Mouse (Mus musculus): ENCODE data around the gene Ikzf1. TPM values are rescaled to one million over a fixed set of nuclear protein-coding genes. Genes with fewer than 3 reads are reported as not detected.

Gene Ikzf1
- total RNA-seq, 2 experiments from 2014 or later, result 9.3 to 9.9 TPM

DNA sequence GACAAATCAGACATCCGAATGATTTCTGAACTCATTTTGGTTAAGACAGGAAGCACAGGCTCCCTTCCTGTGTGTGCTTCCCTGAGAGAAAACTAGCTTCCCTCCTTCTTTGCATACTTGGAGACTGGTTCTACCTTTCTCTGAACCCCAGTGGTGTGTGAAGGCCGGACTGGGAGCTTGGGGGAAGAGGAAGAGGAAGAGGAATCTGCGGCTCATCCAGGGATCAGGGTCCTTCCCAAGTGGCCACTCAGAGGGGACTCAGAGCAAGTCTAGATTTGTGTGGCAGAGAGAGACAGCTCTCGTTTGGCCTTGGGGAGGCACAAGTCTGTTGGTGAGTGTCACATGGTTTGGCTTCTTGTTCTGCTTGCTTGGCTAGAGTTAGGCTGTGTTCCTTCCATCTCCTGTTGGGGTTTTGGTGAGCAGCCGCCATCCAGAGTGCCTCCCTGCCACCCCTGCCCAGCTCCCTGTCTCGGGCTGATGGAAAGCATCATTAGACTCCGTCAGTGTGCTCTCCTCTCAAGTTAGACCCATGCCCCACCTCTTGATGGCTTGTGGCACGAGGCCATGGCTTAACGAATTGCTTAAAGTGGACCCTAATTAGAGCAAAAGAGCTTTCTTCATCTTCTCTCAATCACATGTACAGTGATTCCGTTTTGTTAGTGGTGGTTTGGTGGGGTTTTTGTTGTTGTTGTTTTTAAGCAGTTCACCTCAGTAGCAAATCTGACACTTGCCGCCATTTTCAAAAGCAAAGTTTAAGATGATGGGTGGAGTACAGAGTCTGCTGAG is 5.4 kb downstream of the Ikzf1 start:
- DNase-seq, result no peak

DNA sequence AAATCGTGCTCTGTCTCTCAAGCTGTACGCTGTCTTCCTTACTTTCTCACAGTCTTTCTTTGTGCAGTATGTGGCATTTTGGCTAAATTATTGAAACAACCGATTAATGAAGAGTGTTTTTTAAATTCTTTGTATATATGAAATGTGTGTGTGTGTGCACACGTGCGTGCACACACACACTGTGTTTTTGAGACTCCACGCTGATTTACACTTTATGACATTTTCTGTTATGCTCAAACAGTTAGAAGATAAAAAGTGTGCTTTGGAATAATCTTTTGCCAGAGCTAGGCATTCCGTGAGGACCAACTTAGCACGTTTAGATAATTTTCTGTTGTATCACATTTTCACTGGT is 6.0 kb downstream of the Ikzf1 start:
- DNase-seq, result no peak

DNA sequence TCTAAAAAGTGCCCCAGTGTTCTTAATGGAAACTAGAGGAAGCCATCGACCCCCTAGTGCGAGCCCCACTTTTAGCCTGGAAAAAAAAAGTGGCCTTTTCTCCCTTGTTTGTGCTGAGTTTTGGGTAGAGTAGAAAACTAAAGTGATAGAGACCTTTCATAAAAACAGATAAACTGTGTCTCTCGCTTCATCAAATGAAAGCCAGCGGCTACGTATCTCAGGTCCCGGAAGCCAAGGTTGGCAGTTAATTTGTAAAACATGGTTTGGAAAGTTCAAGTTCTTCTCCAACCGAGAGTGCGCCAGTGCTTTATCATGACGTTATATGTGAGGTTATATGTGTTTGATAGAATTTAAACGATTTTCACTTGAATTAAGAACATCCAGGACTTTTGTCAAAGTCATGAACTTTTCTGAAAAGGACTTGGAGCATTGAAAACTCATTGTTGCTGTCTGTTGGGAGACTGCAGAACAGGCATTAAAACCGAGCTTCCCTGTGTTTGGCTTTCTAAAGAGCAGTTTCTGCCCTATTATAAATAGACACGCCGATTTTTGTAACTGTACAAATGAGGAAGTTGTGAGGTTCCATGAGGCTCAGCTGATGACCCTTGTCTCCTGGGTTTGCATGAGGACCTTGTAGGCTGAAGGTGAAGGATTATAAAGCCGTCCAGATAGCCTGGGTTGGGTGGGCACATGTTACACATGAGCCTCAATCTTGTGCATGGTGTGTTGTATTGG is 6.7 kb downstream of the Ikzf1 start:
- DNase-seq, result no peak

DNA sequence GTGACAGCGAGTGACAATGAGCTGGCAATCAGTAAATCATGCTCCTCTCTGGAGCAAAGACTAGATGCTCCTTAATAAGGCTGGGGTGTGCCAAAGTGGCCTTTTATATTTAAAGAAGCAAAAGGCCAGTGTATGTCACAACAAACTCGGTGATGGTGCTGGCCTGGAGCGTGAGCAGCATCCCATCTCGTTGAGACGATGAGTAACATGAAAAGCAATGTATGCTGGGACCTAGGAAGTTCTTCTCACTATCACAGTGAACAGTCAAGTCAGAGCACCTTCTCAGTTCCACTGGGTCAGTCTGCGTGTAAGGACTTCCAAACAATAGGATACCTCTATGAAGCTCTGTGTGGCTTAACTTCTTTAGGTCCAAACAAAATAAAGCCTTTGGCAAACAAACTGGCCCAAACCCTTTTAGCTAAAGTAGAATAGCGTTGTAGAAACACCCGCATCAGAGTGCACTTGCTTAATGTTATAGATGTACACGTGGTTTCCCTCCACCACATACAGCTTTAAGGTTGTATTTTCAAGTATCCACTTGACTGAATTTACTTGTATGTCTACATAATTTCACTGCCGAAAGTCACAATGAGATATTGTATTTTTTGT is 7.9 kb downstream of the Ikzf1 start:
- DNase-seq, result no peak

DNA sequence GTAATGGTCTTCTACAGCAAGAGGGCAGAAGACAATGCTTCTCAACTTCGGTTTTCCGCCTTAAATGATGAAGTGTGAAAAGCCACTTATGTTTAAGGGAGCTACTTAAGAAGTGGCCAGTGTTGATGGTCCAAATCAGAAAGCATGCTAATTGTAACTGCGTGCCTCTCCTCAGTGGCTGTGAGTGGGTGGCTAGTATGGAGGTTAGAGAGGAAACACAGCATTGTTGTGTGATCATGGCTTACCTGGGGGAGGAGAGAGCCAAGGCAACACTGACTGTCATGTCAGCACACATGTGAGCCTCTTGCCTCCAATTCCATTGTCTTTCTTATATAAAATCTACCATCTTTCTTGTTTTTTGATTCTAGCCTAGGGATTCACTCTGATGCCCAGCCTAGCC is 8.6 kb downstream of the Ikzf1 start:
- no peak for DNase-seq

DNA sequence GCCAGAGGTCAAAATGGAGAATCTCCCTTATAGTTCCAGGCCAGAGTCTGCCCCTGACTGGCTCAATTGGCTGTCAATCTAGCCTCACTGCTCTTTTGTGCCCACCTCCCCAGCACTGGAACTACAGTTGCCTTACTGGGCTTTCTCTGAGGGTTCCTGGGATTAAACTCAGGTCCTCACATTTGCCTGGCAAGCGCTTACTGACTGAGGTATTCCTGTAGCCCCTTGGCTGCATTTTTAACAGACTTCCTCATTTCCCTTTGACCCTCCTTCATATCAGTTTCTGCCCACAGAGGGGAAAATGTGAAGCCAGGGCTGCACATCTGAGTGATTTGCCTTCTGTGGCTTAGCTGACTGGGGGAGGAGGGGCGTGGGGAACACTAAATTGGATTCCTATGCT is 9.3 kb downstream of the Ikzf1 start:
- DNase-seq, result no peak

DNA sequence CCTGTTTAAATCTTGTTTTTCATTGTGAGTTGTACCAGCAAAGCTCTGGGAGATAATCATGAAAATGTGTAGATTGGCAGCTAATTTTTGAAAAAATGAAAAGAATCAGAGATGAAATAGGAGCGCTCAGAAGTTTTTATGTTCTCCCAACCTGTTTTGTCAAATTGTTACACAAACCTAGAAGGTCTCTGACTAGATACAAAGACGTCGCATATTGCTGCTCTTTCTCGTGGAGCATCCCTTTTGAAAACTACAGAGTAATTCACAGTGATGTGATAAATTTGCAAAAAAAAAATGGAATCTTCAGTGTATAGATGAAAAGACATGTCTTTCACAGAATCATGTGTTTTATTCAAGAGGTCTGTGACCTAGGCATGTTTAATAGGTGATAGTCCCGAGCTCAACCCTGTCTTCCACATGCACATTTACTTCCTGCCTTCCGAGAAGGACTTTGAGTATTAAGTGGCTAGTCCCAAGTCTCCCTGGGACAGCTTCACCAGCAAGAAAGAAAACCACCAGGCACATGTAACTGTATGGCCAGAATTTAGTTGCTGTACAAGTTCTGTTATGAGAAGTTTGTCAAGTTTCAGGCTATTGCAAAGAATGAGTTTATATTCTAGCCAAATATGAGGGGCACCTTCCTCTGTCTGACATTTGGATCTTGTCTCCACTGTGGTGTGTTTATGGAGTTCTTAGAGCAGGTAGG is 9.8 kb downstream of the Ikzf1 start:
- DNase-seq, result no peak

DNA sequence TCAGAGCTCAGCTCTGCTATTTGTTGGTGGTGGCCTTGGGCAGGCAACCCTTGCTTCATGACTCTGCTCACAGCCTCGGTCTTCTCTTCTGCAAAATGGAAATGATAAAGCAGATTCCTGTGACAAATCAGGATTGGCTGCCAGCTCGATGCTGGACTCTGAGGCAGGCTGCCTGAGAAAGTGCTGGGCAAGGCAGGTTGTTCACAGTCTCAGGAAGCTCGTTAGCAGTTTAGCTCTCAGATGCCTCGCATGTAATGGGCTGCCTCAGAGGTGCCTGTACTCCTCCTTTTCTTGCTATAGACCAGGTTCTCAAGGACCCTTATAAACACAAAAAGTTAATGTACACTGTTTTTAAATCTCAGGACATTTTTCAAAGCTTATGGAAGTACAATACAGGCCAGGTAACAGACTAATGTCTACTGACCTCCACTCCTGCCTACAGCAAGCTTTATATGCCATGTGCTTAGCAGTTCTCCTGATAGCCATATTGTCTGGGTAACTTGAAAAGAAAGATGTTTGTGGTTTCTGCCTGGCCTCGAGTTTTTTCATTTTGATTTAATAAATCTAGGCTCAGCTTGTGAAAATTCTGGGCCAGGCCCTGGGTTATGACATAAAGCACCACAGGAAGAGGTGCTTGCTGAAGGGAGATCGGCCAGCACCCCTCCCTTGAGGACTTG is 10.5 kb downstream of the Ikzf1 start:
- no peak for DNase-seq

DNA sequence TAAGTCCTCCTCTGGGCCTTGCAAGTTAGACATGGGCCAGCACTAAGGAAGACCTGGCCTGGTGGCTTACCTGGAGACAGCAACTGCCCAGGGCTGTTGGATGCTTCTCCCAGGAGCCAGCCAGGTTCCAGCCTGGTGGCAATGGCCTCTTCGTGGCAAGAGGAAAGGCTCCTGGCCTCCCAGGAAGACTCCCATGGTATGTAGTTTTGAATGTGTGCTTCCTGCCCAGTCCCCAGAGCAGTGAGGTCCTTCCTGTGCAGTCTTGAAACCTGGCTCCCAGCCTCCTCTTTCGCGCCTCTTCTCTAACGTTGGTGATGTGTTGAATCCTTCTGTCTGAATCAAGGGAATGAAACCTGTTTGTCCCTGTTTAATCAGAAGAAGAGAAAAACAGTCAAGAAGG is 11.1 kb downstream of the Ikzf1 start:
- DNase-seq, result no peak

DNA sequence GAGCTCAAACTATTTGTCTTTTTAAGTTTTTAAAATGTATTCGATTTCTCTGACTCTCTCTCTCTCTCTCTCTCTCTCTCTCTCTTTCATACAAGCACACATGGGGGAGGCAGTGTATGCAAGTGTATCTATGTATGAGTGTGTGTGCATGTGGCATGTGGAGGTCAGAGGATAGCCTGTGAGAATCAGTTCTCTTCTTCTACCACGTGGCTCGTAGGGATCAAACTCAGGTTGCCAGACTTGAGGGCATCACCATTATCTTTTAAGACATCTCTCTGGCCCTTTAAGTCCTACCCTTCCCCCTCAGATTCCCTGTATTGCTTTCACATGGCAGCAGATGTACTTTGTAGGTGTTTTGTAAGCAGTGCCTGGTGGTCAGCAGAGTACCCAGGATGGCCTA is 12.0 kb downstream of the Ikzf1 start:
- no peak for DNase-seq

DNA sequence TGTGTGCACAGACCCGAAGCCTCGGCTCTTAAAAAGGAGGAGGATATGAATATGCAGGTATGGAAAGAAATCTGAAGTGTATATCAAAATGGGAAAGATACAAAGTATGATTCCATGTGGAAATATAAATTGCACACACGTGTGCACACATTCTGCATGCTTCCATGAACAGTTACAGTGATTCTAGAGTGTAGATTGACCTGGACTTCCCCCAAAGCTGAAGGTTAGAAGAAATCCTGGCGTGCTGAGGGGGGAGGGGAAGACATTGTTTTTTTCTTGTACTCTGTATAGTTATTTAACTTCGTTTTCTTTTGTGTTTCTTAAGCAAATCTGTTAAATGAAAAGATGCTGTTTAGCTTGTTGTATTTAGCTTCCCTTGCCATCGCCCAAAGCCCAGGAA is 16.6 kb downstream of the Ikzf1 start:
- DNase-seq, result no peak

DNA sequence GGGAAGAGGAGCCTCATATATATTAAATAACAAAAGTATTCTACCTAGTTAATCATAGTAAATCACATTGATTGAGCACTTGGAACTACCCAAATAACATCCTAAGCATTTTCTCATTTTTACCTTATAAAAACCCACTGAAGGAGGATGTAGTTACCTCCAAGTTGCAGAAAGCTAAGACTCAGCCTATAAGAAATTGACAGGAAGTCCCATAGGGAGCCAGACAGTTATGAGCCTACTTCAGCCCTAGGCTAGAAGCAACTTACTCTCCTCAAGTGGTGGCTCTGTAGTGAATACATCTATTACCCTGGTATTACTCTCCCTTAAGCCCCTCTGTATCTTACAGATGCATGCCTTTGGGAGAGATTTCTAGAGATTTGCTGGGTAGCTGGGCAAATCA is 19.0 kb downstream of the Ikzf1 start:
- no peak for DNase-seq

DNA sequence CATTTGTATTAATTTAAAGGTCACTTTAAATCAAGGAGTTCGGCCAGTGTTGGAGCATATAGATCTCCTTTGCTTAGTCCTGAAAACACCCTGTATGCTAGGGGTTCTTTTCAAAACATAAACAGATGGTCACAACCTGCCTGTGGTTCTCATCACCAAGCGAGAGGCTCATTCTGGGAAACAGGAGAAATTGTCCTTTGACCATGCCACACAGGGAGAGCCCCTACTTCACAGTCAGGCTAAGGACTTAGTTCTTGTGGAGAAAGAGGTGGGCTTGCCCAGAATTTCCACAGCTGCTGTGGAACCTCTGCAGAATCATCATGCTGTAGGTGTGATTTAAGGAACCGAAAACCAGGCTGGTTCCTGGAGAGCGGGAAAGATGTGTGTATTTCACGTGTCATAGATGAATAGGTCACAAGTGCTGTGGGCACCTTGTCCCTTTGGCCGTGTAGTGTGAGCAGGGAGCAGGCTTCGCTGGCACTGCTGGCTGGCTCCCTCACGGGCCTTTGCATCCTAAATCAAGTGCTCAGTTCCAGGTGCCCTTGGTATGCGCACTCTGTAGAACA is 23.4 kb downstream of the Ikzf1 start:
- no peak for DNase-seq

DNA sequence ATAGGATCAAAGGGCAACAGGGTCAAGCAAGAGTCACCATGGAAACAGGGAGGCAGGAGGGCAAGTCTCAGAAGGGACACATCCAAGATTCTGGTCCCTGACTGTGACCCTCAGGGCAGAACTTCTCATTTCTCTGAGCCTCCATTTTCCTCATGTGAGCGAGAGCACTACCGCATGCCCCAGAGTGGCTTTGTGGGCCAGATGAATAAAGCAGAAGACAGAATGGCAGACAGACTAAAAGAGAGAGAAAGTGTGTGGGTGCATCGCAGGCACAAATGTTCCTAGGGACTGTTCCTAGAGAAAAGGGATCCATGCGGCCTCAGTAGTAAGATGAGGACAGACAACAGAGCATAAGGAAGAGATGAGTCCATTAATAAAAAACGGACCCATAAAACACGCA is 24.5 kb downstream of the Ikzf1 start:
- no peak for DNase-seq

DNA sequence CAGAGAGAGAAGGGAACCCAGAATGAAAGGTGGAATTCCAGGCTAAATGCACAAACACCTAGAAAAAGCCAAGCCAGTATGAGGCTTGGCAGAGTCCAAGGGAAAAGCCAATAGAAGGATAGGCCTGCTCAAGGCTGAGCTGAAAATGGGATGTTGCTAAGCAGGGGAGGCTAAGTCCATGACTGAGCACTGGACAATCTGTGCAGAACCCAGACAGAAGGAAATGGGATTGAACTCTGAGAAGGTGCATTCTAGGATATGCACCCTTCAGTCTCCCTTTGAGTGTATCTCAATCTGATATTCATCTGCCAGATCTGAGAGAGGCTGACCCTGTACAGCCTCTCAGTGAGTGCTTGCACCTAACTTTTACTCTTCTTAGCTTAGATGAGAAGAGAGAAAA is 25.9 kb downstream of the Ikzf1 start:
- no peak for DNase-seq

DNA sequence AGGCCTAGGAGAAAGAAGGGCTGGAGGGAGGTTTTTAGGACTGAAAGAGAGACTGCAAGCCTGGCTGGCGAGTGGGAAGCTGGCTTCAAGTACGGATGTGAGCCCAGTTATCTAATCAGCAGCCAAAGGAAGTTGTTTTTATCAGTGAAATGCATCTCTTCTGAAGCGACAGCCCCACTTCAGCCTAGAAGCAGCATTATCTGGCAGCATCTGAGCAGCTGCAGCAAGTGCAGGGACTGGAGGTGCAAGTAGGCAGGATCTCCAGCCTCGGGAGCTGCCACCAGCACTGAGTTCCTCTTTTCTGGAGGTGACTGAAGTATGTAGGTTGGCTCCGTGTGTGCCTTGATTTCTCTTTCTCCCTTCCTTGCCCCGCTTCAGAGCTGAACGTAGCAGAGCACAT is 26.9 kb downstream of the Ikzf1 start:
- no peak for DNase-seq

DNA sequence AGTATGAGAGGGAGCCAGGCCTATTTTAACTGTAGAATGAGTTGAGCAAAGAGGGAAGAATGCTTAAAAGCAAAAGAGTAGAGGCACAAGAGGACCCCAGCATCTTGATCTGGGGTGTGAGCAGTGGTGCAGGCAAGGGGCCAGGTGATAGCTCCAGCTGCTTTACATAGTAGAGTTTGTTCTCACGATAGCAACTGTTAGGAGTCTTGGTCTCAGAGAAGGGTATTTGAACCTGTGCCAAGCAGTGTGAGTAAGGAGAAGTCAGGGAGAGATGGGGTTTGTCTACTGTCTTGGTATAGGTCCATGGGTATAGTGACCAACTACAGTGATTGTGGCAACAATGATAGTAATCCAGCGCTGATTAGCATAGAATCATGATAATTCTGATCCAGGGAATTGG is 29.9 kb downstream of the Ikzf1 start:
- no peak for DNase-seq

DNA sequence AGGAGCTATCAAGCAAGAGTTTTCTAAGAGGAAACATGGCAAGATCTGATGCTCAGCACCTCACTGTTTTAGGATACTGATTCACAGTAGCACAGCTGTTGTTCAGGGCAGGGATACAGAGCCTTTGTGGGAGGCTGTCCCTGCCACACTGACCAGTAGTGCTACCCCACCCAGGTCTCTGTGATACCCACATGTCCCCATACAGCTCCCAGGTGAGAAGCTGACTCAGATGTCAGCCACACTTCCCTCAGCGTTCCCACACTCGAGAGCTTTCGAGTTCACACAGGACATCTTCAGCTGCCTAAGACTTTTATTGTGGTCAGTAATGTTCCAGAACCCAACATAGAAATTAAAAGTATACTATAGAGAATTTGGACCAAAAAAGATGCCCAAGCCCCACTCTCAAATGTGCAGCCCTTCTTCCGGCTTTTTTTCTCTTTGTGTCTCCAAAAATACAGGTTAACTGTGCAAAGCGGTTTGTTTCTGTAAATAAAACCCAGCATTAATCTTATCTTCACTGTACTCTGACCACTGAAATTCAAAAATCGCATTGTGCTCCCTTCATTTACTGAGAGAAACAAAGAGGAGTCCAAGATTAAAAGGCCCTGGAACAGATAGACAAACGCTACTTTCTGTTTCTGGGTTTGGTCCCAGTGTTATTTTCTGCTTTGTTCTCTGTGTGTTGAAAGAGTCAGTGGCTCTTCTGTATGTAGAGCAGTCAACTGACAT is 31.3 kb downstream of the Ikzf1 start:
- DNase-seq, result no peak

DNA sequence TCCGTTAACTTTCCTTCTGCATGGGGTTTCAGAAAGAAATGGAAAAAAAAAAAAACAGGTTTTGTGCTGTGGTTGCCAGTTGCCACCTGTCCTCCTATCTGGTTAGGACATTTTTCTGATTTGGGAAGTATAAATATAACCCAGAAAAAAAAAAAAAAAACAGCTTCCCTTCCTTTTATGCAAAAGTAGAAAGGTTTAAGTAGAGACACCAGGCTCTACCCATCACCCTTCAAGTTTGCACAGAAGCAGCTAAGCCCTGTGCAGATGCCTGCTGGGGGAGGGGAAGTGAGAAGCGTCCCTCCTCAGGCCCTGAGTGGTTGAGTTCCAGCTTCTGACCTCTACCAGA is 31.9 kb downstream of the Ikzf1 start:
- no peak for DNase-seq

DNA sequence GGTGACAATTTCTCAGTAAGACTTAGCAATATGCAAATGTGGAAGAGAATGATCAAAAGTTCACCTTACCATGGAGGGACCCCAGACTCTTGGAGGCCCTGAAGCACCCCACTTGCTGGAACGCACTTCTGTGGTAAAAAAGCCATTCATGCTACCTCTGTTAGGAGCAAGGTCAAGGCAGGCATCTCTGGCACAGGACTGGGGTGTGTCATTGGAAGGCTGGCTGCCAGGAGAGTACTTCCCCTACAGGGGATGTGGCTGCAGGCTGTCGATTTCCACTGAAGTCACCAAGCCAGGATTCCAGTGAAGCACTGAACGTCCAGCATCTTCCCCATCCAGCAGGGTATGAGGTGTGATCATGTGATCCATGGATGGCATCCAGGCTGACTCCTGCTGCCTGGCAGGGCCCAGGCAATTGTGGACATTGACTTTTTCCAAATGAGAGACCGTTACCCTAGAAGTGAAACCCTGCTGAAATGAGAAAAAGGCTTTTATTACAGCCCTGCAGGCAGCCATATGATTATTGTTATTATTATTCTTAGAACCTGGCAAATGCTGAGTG is 32.9 kb downstream of the Ikzf1 start:
- DNase-seq, result no peak

DNA sequence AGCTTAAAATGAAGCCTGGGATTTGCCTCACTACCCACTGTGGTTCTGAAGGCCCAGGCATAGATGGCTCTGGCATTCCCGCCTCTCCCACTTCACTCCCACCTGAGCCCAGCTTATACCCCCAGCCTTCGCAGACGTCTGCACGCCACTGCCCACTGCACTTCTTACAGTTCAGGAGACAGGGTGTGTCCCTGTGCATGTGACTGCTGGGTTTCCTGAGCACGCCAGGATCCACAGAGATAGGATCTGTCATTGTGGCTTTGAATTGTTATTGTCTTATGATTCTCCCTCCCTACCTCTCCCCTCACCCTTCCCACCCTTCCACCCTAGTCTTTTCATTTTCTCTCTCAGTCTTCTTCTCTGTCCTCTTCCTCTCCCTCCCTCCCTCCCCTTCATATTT is 34.9 kb downstream of the Ikzf1 start:
- DNase-seq, result no peak

All from adrenal gland, postnatal 10 days (tissue).